Mouse (Mus musculus) kidney, adult 2 months (tissue): ENCODE data around the gene D5Ertd579e. TPM values are rescaled to one million over a fixed set of nuclear protein-coding genes. Genes with fewer than 3 reads are reported as not detected.

Experiments
- DNase-seq: peaks from one replicate; pipeline ENCODE4 v3.0.0; 2021
- H3K27ac ChIP-seq: fragments of 200-500 bp; 2 replicates; pipeline ENCODE4 v1.5.1; 2012; ENCODE audit warnings: low read depth, low read length, control low read depth, inconsistent platforms; ENCODE audit not compliant: insufficient read depth
- H3K27me3 ChIP-seq: fragments of 200-500 bp; replicated peaks from 2 replicates; pipeline ENCODE4 v1.6.1; 2012; ENCODE audit warnings: mild to moderate bottlenecking, moderate library complexity, low read length, inconsistent platforms; ENCODE audit not compliant: control insufficient read depth, insufficient read depth
- H3K36me3 ChIP-seq: fragments of 200-500 bp; 2 replicates; pipeline ENCODE4 v1.6.1; 2012; ENCODE audit warnings: mild to moderate bottlenecking, moderate library complexity, low read length, inconsistent platforms; ENCODE audit not compliant: control insufficient read depth, insufficient read depth
- H3K4me1 ChIP-seq: fragments of 200-500 bp; 2 replicates; pipeline ENCODE4 v1.6.1; 2011; ENCODE audit warnings: low read length; ENCODE audit not compliant: control insufficient read depth, insufficient read depth
- H3K4me3 ChIP-seq: fragments of 200-500 bp; 2 replicates; pipeline ENCODE4 v1.5.1; 2011; ENCODE audit warnings: mild to moderate bottlenecking, low read depth, low read length, control low read depth; ENCODE audit not compliant: insufficient read depth
- CTCF ChIP-seq: fragments of 200-500 bp; conservative IDR thresholded peaks from 2 replicates; pipeline ENCODE4 v1.5.1; 2011; ENCODE audit warnings: low read depth, mild to moderate bottlenecking, control low read depth, low read length, moderate library complexity, mixed read lengths; ENCODE audit not compliant: insufficient read depth, insufficient read length
- POLR2A ChIP-seq: fragments of 200-500 bp; IDR thresholded peaks from one replicate; pipeline ENCODE4 v1.6.1; 2011; ENCODE audit warnings: low read depth, low read length, control low read depth
- WGBS: fragments of 180-500 bp; shearing (Covaris S2); methylation state at CpG from one replicate; pipeline ENCODE4 v1.1.7; 2018; 5-methylcytosine and 5-hydroxymethylcytosine counted together
- polyA plus RNA-seq: library from polyadenylated mRNA; depleted of rRNA; stranded (reverse); fragments of >200 nt; gene quantifications from 2 replicates; pipeline ENCODE4 v1.2.3, GENCODE M21; 2012

Gene D5Ertd579e
- polyA plus RNA-seq, 1 experiment: 23.1 TPM

DNA sequence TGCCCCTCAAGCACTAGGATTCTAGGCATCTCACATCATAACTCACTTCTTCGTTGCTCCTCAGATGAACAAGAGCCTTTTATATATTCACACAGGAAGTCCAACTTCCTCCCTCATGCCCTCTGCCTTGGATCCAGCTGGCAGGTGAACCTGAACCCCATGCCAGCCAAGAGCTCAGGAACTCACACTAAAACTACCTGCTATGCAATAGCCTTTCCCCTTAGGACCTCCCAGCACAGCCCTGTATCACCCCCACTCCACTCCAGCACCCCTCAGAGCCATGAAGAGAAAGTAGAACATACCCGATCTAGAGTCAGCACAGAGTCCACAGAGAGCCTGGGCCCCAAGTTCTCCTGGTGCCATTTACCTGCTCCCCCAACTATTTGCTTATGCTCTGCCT, 31.3 kb upstream of the D5Ertd579e start:
- peak overlapping the region; percentile 13; the same call in 1 of the 2 replicates for H3K27ac ChIP-seq
- WGBS: 47% methylated on average over 2 of the region's 2 CpGs
- H3K36me3 ChIP-seq: no peaks in the 10 kb centered on the region
- TF ChIP-seq CTCF (no peak), POLR2A (no peak)
- peak; percentile 59 for DNase-seq
- H3K4me1 ChIP-seq: peaks cover 16% of the 10 kb centered on the region
- no peak overlapping the region for H3K4me3 ChIP-seq
- H3K27me3 ChIP-seq: no peaks in the 10 kb centered on the region

DNA sequence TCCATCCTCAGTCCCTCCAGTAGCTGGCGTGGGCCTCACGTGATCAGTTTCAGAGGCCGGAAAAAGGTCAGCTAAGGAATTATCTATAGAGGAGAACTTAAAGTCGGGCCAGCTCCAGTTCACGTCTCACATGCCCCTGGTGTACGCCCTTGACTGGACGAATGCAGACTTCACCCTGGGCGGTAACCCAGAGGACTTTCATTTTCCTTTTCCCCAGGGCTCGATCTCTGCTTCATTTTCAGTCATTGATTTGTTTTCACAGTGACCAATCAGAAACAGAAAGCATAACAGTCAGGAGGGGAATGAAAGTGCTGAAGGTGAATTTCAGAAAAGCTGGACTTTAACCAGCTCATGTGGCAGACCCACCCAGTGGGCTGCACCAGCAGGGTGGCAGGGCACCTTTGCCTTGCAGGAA, 30.6 kb upstream of the D5Ertd579e start:
- Histone ChIP-seq H3K27ac (peak overlapping the region; percentile 80), H3K4me1 (peaks cover 16% of the 10 kb centered on the region), H3K36me3 (no peaks in the 10 kb centered on the region), H3K27me3 (no peaks in the 10 kb centered on the region), H3K4me3 (peak overlapping the region; percentile 9; the same call in 1 of the 2 replicates)
- WGBS: 15% methylated on average over 9 of the region's 9 CpGs
- TF ChIP-seq CTCF (no peak), POLR2A (no peak)
- DNase-seq: peak; percentile 81

DNA sequence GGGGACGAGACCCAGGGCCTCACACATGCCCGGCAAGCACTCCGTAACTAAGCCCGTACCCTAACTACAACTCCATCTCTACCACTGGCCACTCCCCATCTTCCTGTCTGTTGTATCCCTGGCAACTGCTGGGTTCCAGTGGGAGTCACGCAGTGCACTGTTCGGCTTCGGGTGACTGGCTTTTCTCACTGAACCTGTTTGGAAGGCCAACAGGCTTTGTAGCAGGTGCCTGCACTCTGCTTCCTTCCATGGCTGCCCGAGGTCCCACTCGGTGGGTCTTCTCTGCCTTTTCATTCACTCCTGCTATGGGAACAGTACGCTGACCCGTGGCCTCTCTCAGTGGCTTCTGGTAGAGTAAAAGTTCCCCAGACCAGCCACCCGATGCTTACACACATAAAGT, 30.0 kb upstream of the D5Ertd579e start:
- peaks cover 16% of the 10 kb centered on the region for H3K4me1 ChIP-seq
- no peaks in the 10 kb centered on the region for H3K27me3 ChIP-seq
- no peaks in the 10 kb centered on the region for H3K36me3 ChIP-seq
- WGBS: 39% methylated on average over 12 of the region's 12 CpGs
- peak overlapping the region; percentile 80 for H3K27ac ChIP-seq
- H3K4me3 ChIP-seq: no peak overlapping the region
- TF ChIP-seq POLR2A (no peak), CTCF (no peak)
- peak; percentile 68 for DNase-seq

DNA sequence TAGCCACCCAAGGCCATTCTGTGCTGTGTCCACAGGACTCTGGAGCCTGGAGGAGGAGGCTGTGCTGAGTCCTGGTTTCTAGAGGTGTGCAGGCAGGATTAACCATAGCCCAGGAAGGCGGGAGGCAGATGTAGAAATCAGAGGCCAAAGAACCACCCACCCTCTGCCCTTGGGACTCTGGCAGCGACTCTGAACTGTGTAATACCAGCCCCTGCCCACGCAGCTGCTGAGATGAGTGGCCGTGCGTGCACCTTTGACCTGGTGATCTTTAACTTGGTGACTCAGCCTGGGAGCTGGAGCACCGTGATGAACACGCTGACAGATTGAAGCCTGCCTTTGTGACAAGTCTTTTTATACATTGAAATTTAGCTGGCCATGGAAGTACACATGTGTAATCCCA, 28.4 kb upstream of the D5Ertd579e start:
- TF ChIP-seq CTCF (no peak), POLR2A (no peak)
- Histone ChIP-seq H3K27ac (no peak overlapping the region), H3K36me3 (no peaks in the 10 kb centered on the region), H3K4me3 (no peak overlapping the region), H3K4me1 (peaks cover 16% of the 10 kb centered on the region), H3K27me3 (no peaks in the 10 kb centered on the region)
- DNase-seq: peak; percentile 94
- WGBS: 49% methylated on average over 7 of the region's 7 CpGs

DNA sequence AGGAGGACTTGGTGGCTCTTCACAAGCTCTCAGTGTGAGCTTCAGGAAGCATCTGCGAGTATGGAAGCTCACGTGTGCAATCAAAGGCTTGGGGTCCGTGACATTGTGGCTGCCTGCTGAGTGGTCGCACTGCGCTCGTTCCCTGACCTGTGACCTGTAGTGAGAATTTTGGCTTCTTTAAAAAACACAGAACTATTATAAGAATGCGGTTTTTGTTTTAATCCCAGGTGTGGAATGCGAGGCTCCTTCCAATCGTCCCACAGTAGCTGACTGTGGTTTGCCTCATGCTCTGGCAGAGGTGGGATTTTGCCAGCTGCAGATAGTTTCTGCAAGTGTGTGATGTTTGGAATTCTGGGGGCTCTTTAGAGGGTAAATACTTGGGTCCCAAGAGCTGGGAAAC, 27.5 kb upstream of the D5Ertd579e start:
- no peak overlapping the region for H3K4me3 ChIP-seq
- peaks cover 13% of the 10 kb centered on the region for H3K4me1 ChIP-seq
- no peak for DNase-seq
- H3K27me3 ChIP-seq: no peaks in the 10 kb centered on the region
- TF ChIP-seq POLR2A (no peak), CTCF (no peak)
- no peaks in the 10 kb centered on the region for H3K36me3 ChIP-seq
- WGBS: 72% methylated on average over 9 of the region's 9 CpGs
- no peak overlapping the region for H3K27ac ChIP-seq

DNA sequence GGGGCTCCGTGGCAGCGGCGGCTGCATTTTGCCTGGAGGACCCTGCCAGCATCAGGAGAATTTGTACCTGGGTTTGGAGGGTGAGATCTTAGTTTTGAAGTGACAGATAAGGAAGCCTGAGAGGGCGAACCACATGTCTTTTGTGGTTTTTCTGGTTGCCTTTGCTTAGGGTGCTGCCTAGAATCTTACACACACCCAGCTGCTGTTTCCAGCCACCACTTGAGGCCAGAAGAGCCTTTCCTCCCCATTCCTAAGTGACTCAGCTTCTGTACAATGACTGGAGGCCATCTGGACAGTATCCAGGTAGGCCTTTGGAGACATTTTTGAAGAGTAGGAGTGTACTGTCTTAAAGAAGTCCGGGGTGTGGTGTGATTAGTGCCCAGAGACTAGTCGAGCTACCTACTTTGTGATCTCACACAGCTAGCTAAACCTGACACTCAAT, 26.6 kb upstream of the D5Ertd579e start:
- peak; percentile 35 for DNase-seq
- WGBS: 85% methylated on average over 6 of the region's 6 CpGs
- Histone ChIP-seq H3K27me3 (no peaks in the 10 kb centered on the region), H3K27ac (no peak overlapping the region), H3K36me3 (no peaks in the 10 kb centered on the region), H3K4me1 (peaks cover 13% of the 10 kb centered on the region), H3K4me3 (no peak overlapping the region)
- TF ChIP-seq CTCF (no peak), POLR2A (no peak)

- TF ChIP-seq CTCF (no peak), POLR2A (no peak)
- Histone ChIP-seq H3K36me3 (no peaks in the 10 kb centered on the region), H3K27ac (no peak overlapping the region), H3K27me3 (no peaks in the 10 kb centered on the region), H3K4me3 (no peak overlapping the region), H3K4me1 (peaks cover 2% of the 10 kb centered on the region; the same call in 1 of the 2 replicates)
- no peak for DNase-seq
- WGBS: 81% methylated on average over 5 of the region's 5 CpGs
Observed at GRCm38 (mm10) chr5:36720710-36721375, 25.0 kb upstream of the D5Ertd579e start.

- Histone ChIP-seq H3K4me3 (no peak overlapping the region), H3K27ac (no peak overlapping the region), H3K27me3 (no peaks in the 10 kb centered on the region), H3K36me3 (no peaks in the 10 kb centered on the region), H3K4me1 (peaks cover 1% of the 10 kb centered on the region; the same call in 1 of the 2 replicates)
- DNase-seq: no peak
- WGBS: 91% methylated on average over 5 of the region's 5 CpGs
- TF ChIP-seq CTCF (no peak), POLR2A (no peak)
Observed at GRCm38 (mm10) chr5:36720219-36720618, 24.4 kb upstream of the D5Ertd579e start.
